Comparison of ENCODE assay signal across 12 mouse cellular contexts in the genomic region with DNA sequence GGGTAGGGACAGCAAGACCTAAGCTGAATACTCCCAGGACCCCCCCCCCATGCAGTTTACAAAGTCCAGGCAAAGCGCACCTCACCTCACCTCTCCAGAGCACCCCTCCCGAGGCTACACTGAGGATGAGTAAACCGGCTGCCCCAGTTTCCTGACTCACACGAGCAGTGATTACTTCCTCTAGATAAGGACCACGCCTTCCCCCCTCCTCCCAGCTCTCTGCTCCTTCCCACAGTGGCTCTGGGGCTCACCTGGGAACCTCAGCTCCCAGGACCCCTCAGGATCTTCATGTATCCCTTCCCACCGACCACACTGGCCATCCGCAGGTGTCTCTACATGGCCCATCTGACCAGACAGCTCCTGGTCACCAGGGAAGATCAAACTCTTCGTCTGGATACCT. TPM values are rescaled to one million over a fixed set of nuclear protein-coding genes. Genes with fewer than 3 reads are reported as not detected.
DNase-seq lines count a peak whose midpoint lies in the region; ATAC-seq lines count a peak whose summit lies in the region.
"Had no signal": no experiment of that assay in that cellular context is flagged by ENCODE, and none has a peak within 500 bp of the region (broad histone marks: within the 10 kb centered on the region; RNA-seq: fewer than 3 reads in every experiment).

No protein-coding gene starts in this region.

- H3K36me3 ChIP-seq in forebrain, embryonic 10.5 days (replicated peaks), result no peaks in the 10 kb centered on the region
- H3K36me3 ChIP-seq in forebrain, embryonic 11.5 days (ENCODE audit: control insufficient read depth, insufficient read depth, low read length), result no peaks in the 10 kb centered on the region
- H3K36me3 ChIP-seq in limb, embryonic 11.5 days (ENCODE audit: control insufficient read depth, insufficient read depth, low read length), result no peaks in the 10 kb centered on the region

- H3K27ac ChIP-seq in forebrain, embryonic 10.5 days, result peak overlapping the region; percentile 66
- no peak overlapping the region for H3K27ac ChIP-seq in forebrain, embryonic 11.5 days (ENCODE audit: low read depth, low read length)
- H3K27ac ChIP-seq in limb, embryonic 11.5 days (replicated peaks; ENCODE audit: low read depth, low read length), result no peak overlapping the region
- H3K27ac ChIP-seq: heart, adult 2 months had no signal

- no peak overlapping the region for H3K4me2 ChIP-seq in forebrain, embryonic 11.5 days (ENCODE audit: low read depth, low read length, severe bottlenecking)
- H3K4me2 ChIP-seq in limb, embryonic 11.5 days (ENCODE audit: low read depth, severe bottlenecking), result 0 out of 2 replicates have a peak overlapping the region, but pooled peaks have one; percentile 8

- ATAC-seq in forebrain, embryonic 11.5 days (replicated peaks; ENCODE audit: low FRiP score), result no peak
- no peak for ATAC-seq in limb, embryonic 11.5 days (ENCODE audit: insufficient number of reproducible peaks, low FRiP score, low TSS enrichment, low read depth)
- ATAC-seq: inflammation-experienced regulatory T-cells, adult 6 months; liver, postnatal 0 days had no signal

- H3K9ac ChIP-seq in forebrain, embryonic 11.5 days (ENCODE audit: low read length), result no peak overlapping the region
- H3K9ac ChIP-seq in limb, embryonic 11.5 days (ENCODE audit: low read length), result no peak overlapping the region
- H3K9ac ChIP-seq: liver, postnatal 0 days had no signal

- no peaks in the 10 kb centered on the region for H3K9me3 ChIP-seq in forebrain, embryonic 10.5 days
- no peaks in the 10 kb centered on the region for H3K9me3 ChIP-seq in forebrain, embryonic 11.5 days (ENCODE audit: control insufficient read depth, low read length)
- no peaks in the 10 kb centered on the region for H3K9me3 ChIP-seq in limb, embryonic 11.5 days (ENCODE audit: control insufficient read depth, low read length)

- peaks cover 82% of the 10 kb centered on the region for H3K27me3 ChIP-seq in forebrain, embryonic 10.5 days (ENCODE audit: poor library complexity, severe bottlenecking)
- H3K27me3 ChIP-seq in forebrain, embryonic 11.5 days (ENCODE audit: control insufficient read depth, insufficient read depth, low read length), result no peaks in the 10 kb centered on the region
- 0 out of 2 replicates have a peak, but pooled peaks cover 2% of the 10 kb centered on the region for H3K27me3 ChIP-seq in limb, embryonic 11.5 days (ENCODE audit: control insufficient read depth, insufficient read depth, low read length)

- 56% methylated on average over 8 of the region's 8 CpGs for WGBS in forebrain, embryonic 10.5 days
- 59% methylated on average over 8 of the region's 8 CpGs for WGBS in forebrain, embryonic 11.5 days
- 35% methylated on average over 8 of the region's 8 CpGs for WGBS in limb, embryonic 11.5 days

- no peak overlapping the region for H3K4me3 ChIP-seq in forebrain, embryonic 10.5 days
- no peak overlapping the region for H3K4me3 ChIP-seq in forebrain, embryonic 11.5 days (ENCODE audit: low read depth, low read length)
- no peak overlapping the region for H3K4me3 ChIP-seq in limb, embryonic 11.5 days (ENCODE audit: low read depth, low read length)
- H3K4me3 ChIP-seq: heart, adult 2 months had no signal

- no peak for DNase-seq in forebrain, embryonic 10.5 days (ENCODE audit: extremely low spot score, low spot score)
- DNase-seq in forebrain, embryonic 11.5 days (ENCODE audit: low spot score), result no peak
- DNase-seq in urinary bladder, postnatal 14 days (ENCODE audit: low spot score), result peak; percentile 79
- no peak for DNase-seq in urinary bladder, postnatal 10 days (ENCODE audit: low spot score)
- no peak for DNase-seq in limb, embryonic 11.5 days (ENCODE audit: low spot score)
- DNase-seq in layer of hippocampus, adult 11-12 months (ENCODE audit: low spot score), result no peak
- no peak for DNase-seq in yolk sac, embryonic 10.5 days (ENCODE audit: low spot score)
- DNase-seq in heart, adult 11 months, result no peak
- DNase-seq: B cell, adult 2 months; heart, adult 2 months had no signal

- peaks cover 80% of the 10 kb centered on the region for H3K4me1 ChIP-seq in forebrain, embryonic 10.5 days
- peaks cover 46% of the 10 kb centered on the region for H3K4me1 ChIP-seq in forebrain, embryonic 11.5 days (replicated peaks; ENCODE audit: control insufficient read depth, insufficient read depth, low read length)
- peaks cover 65% of the 10 kb centered on the region for H3K4me1 ChIP-seq in limb, embryonic 11.5 days (ENCODE audit: control insufficient read depth, insufficient read depth, low read length)

RNA-seq across cellular contexts. Expression of a gene that starts 58.8 kb away (rescaled TPM):
- 6.5 and 7.1 TPM in 2 replicates for polyA plus RNA-seq in forebrain, embryonic 10.5 days (2016; fragmentation: Nextera tagmentation; extraction: Ambion mirVana)
- polyA plus RNA-seq in forebrain, embryonic 11.5 days (2014; fragmentation: Nextera tagmentation; extraction: Ambion mirVana), result 12.1 and 12.6 TPM in 2 replicates
- 12.3 and 14.3 TPM in 2 replicates for polyA plus RNA-seq in limb, embryonic 11.5 days (2014; fragmentation: Nextera tagmentation; extraction: Ambion mirVana)
